Mouse (Mus musculus) duodenum, adult 2 months (tissue): ENCODE measurements around the gene Gng8. TPM values are rescaled to one million over a fixed set of nuclear protein-coding genes. Genes with fewer than 3 reads are reported as not detected.

Source experiments
- polyA plus RNA-seq: library from polyadenylated mRNA; depleted of rRNA; stranded (reverse); fragments of >200 nt; gene quantifications from 2 replicates; pipeline ENCODE4 v1.2.3, GENCODE M21; 2012; ENCODE audit warnings: low replicate concordance; rRNA removed

The Gng8 gene
- polyA plus RNA-seq = 2.0 and 3.0 TPM in 2 replicates

GRCm38 (mm10) chr7:16891641-16892351 lies at the start of gene Gng8:
Gene Gng8, plus strand, starts transcription at chr7:16891786.

GRCm38 (mm10) chr7:16842645-16843063 lies 48.9 kb upstream of the Gng8 start, which contains the start of gene Prkd2:
Gene Prkd2, plus strand, starts transcription at chr7:16842902.

GRCm38 (mm10) chr7:16875310-16875325 lies 16.5 kb upstream of the Gng8 start, which contains the start of gene Dact3:
Gene Dact3, plus strand, starts transcription at chr7:16875317.

GRCm38 (mm10) chr7:16906281-16906680 lies 14.7 kb downstream of the Gng8 start, which contains the start of gene Ptgir:
Gene Ptgir, plus strand, starts transcription at chr7:16906490.

GRCm38 (mm10) chr7:16924037-16924834 lies 32.6 kb downstream of the Gng8 start, which contains the start of gene Calm3:
Gene Calm3, minus strand, starts transcription at chr7:16924114.

GRCm38 (mm10) chr7:16944061-16944807 lies 52.6 kb downstream of the Gng8 start, which contains the start of gene Pnmal2:
Gene Pnmal2, plus strand, starts transcription at chr7:16944682.

Other genes starting within 250 kb of the Gng8 start
- gene Ceacam15, start 216.1 kb upstream of the Gng8 start, polyA plus RNA-seq = not detected in 2 replicates
- not detected in 2 replicates for gene Ceacam9, start 169.9 kb upstream of the Gng8 start, polyA plus RNA-seq
- gene Ap2s1, start 153.4 kb upstream of the Gng8 start, polyA plus RNA-seq = 344 and 546 TPM in 2 replicates
- gene Slc1a5, start 110.4 kb upstream of the Gng8 start, polyA plus RNA-seq = 42.4 and 92.4 TPM in 2 replicates
- gene Strn4, start 75.9 kb upstream of the Gng8 start, polyA plus RNA-seq = 80.9 and 82.2 TPM in 2 replicates
- gene Fkrp, start 75.1 kb upstream of the Gng8 start, polyA plus RNA-seq = 17.8 and 22.8 TPM in 2 replicates
- 32.0 and 33.9 TPM in 2 replicates for gene Prkd2, start 48.9 kb upstream of the Gng8 start, polyA plus RNA-seq
- gene Dact3, start 16.5 kb upstream of the Gng8 start, polyA plus RNA-seq = 31.7 and 37.6 TPM in 2 replicates
- gene Ptgir, start 14.7 kb downstream of the Gng8 start, polyA plus RNA-seq = 1.3 and 1.9 TPM in 2 replicates
- gene Calm3, start 32.3 kb downstream of the Gng8 start, polyA plus RNA-seq = 334 and 532 TPM in 2 replicates
- 1.5 and 2.1 TPM in 2 replicates for gene Pnmal2, start 52.9 kb downstream of the Gng8 start, polyA plus RNA-seq
- gene Pnmal1, start 67.9 kb downstream of the Gng8 start, polyA plus RNA-seq = 0.06 TPM in 2 replicates
- 0.06 TPM in 1 of 2 replicates, not detected in the other for gene Gm42372, start 91.3 kb downstream of the Gng8 start, polyA plus RNA-seq
- 0.47 and 0.77 TPM in 2 replicates for gene Ccdc8, start 100.9 kb downstream of the Gng8 start, polyA plus RNA-seq
- 206 and 275 TPM in 2 replicates for gene Ppp5c, start 136.1 kb downstream of the Gng8 start, polyA plus RNA-seq
- gene Hif3a, start 170.6 kb downstream of the Gng8 start, polyA plus RNA-seq = 0.23 and 1.1 TPM in 2 replicates
- not detected in 2 replicates for gene Psg16, start 182.3 kb downstream of the Gng8 start, polyA plus RNA-seq